Mouse (Mus musculus) kidney, adult 2 months (tissue): ENCODE measurements at regions not wholly inside any gene's neighbourhood (a gene's known extent, or its start where the extent isn't known, plus 50 kb on each side); places are given as distances from the start of the nearest gene placed in this dataset.

Source experiments
- DNase-seq: peaks from one replicate; pipeline ENCODE4 v3.0.0; 2021
- H3K27ac ChIP-seq: fragments of 200-500 bp; 2 replicates; pipeline ENCODE4 v1.5.1; 2012; ENCODE audit warnings: low read depth, low read length, control low read depth, inconsistent platforms; ENCODE audit not compliant: insufficient read depth
- H3K27me3 ChIP-seq: fragments of 200-500 bp; replicated peaks from 2 replicates; pipeline ENCODE4 v1.6.1; 2012; ENCODE audit warnings: mild to moderate bottlenecking, moderate library complexity, low read length, inconsistent platforms; ENCODE audit not compliant: control insufficient read depth, insufficient read depth
- H3K36me3 ChIP-seq: fragments of 200-500 bp; 2 replicates; pipeline ENCODE4 v1.6.1; 2012; ENCODE audit warnings: mild to moderate bottlenecking, moderate library complexity, low read length, inconsistent platforms; ENCODE audit not compliant: control insufficient read depth, insufficient read depth
- H3K4me1 ChIP-seq: fragments of 200-500 bp; 2 replicates; pipeline ENCODE4 v1.6.1; 2011; ENCODE audit warnings: low read length; ENCODE audit not compliant: control insufficient read depth, insufficient read depth
- H3K4me3 ChIP-seq: fragments of 200-500 bp; 2 replicates; pipeline ENCODE4 v1.5.1; 2011; ENCODE audit warnings: mild to moderate bottlenecking, low read depth, low read length, control low read depth; ENCODE audit not compliant: insufficient read depth
- CTCF ChIP-seq: fragments of 200-500 bp; conservative IDR thresholded peaks from 2 replicates; pipeline ENCODE4 v1.5.1; 2011; ENCODE audit warnings: low read depth, mild to moderate bottlenecking, control low read depth, low read length, moderate library complexity, mixed read lengths; ENCODE audit not compliant: insufficient read depth, insufficient read length
- POLR2A ChIP-seq: fragments of 200-500 bp; IDR thresholded peaks from one replicate; pipeline ENCODE4 v1.6.1; 2011; ENCODE audit warnings: low read depth, low read length, control low read depth
- WGBS: fragments of 180-500 bp; shearing (Covaris S2); methylation state at CpG from one replicate; pipeline ENCODE4 v1.1.7; 2018; 5-methylcytosine and 5-hydroxymethylcytosine counted together

- whole genome bisulfite sequencing = 88% methylated on average over 7 of the region's 7 CpGs
- H3K27me3 ChIP-seq = no peaks in the 10 kb centered on the region
- H3K27ac ChIP-seq = no peak overlapping the region
- TF ChIP-seq POLR2A = no peak
- no peak for TF ChIP-seq CTCF
- H3K36me3 ChIP-seq = no peaks in the 10 kb centered on the region
- DNase-seq = no peak
- no peak overlapping the region for H3K4me3 ChIP-seq
- no peaks in the 10 kb centered on the region for H3K4me1 ChIP-seq
Measured at GRCm38 (mm10) chr12:109711946-109712345, 111.8 kb upstream of the Rtl1 start.

- Histone ChIP-seq H3K4me1 (no peaks in the 10 kb centered on the region), H3K27ac (no peak overlapping the region), H3K4me3 (no peak overlapping the region), H3K36me3 (no peaks in the 10 kb centered on the region), H3K27me3 (no peaks in the 10 kb centered on the region)
- 91% methylated on average over 16 of the region's 16 CpGs for WGBS
- TF ChIP-seq CTCF (no peak), POLR2A (no peak)
- no peak for DNase-seq
Measured at GRCm38 (mm10) chr12:109712386-109712785, 112.3 kb upstream of the Rtl1 start.

- no peak for DNase-seq
- Histone ChIP-seq H3K27ac (no peak overlapping the region), H3K27me3 (no peaks in the 10 kb centered on the region), H3K36me3 (no peaks in the 10 kb centered on the region), H3K4me1 (no peaks in the 10 kb centered on the region), H3K4me3 (no peak overlapping the region)
- 86% methylated on average over 3 of the region's 3 CpGs for WGBS
- TF ChIP-seq POLR2A (no peak), CTCF (no peak)
Measured at GRCm38 (mm10) chr12:109713041-109713440, 112.9 kb upstream of the Rtl1 start.

GRCm38 (mm10) chr12:109714061-109714460 lies 113.9 kb upstream of the Rtl1 start:
- TF ChIP-seq CTCF = no peak
- TF ChIP-seq POLR2A = no peak
- Histone ChIP-seq H3K27ac (no peak overlapping the region), H3K36me3 (no peaks in the 10 kb centered on the region), H3K4me1 (no peaks in the 10 kb centered on the region), H3K4me3 (no peak overlapping the region), H3K27me3 (no peaks in the 10 kb centered on the region)
- DNase-seq = no peak
- 90% methylated on average over 5 of the region's 5 CpGs for WGBS

- TF ChIP-seq POLR2A (no peak), CTCF (no peak)
- Histone ChIP-seq H3K4me3 (no peak overlapping the region), H3K27ac (no peak overlapping the region), H3K4me1 (no peaks in the 10 kb centered on the region), H3K27me3 (no peaks in the 10 kb centered on the region), H3K36me3 (no peaks in the 10 kb centered on the region)
- no peak for DNase-seq
- 95% methylated on average over 20 of the region's 20 CpGs for WGBS
Measured at GRCm38 (mm10) chr12:109716991-109717390, 116.9 kb upstream of the Rtl1 start.

- Histone ChIP-seq H3K4me1 (no peaks in the 10 kb centered on the region), H3K27me3 (no peaks in the 10 kb centered on the region), H3K27ac (no peak overlapping the region), H3K36me3 (no peaks in the 10 kb centered on the region), H3K4me3 (no peak overlapping the region)
- TF ChIP-seq POLR2A (no peak), CTCF (no peak)
- no peak for DNase-seq
- WGBS = 91% methylated on average over 9 of the region's 9 CpGs
Measured at GRCm38 (mm10) chr12:109718036-109718435, 117.9 kb upstream of the Rtl1 start.

GRCm38 (mm10) chr12:109738201-109738600 lies 138.1 kb upstream of the Rtl1 start:
- no peaks in the 10 kb centered on the region for H3K4me1 ChIP-seq
- H3K36me3 ChIP-seq = no peaks in the 10 kb centered on the region
- TF ChIP-seq POLR2A = no peak
- no peak for TF ChIP-seq CTCF
- WGBS = 93% methylated on average over 10 of the region's 10 CpGs
- H3K27me3 ChIP-seq = no peaks in the 10 kb centered on the region
- no peak overlapping the region for H3K4me3 ChIP-seq
- DNase-seq = no peak
- no peak overlapping the region for H3K27ac ChIP-seq

GRCm38 (mm10) chr12:109738911-109739310 lies 138.8 kb upstream of the Rtl1 start:
- Histone ChIP-seq H3K4me3 (no peak overlapping the region), H3K36me3 (no peaks in the 10 kb centered on the region), H3K4me1 (no peaks in the 10 kb centered on the region), H3K27ac (no peak overlapping the region), H3K27me3 (no peaks in the 10 kb centered on the region)
- no peak for DNase-seq
- 92% methylated on average over 6 of the region's 6 CpGs for WGBS
- no peak for TF ChIP-seq CTCF
- no peak for TF ChIP-seq POLR2A
